Mouse (Mus musculus) brain, embryonic 14.5 days (tissue): ENCODE results near the gene Gm28845.

ENCODE experiments used
- CTCF ChIP-seq: fragments of 200-500 bp; IDR thresholded peaks from 2 replicates; pipeline ENCODE4 v1.5.1; 2012; ENCODE audit warnings: inconsistent platforms, mild to moderate bottlenecking, moderate library complexity, borderline replicate concordance; ENCODE audit not compliant: insufficient read depth, insufficient read length; ENCODE audit errors: extremely low read depth
- POLR2A ChIP-seq: fragments of 200-500 bp; IDR thresholded peaks from 2 replicates; pipeline ENCODE4 v1.6.1; 2012; ENCODE audit warnings: mild to moderate bottlenecking, inconsistent platforms, borderline replicate concordance; ENCODE audit not compliant: poor library complexity, insufficient read depth, insufficient read length, severe bottlenecking; ENCODE audit errors: extremely low read depth

GRCm38 (mm10) chr1:65063352-65063751 is 56.0 kb downstream of the Gm28845 start, which contains the start of gene Crygd:
- TF ChIP-seq CTCF: no peak
- TF ChIP-seq POLR2A: no peak
